Mouse (Mus musculus): ENCODE measurements around the gene Nae1. TPM values are rescaled to one million over a fixed set of nuclear protein-coding genes. Genes with fewer than 3 reads are reported as not detected.
"Not testable (repeated sequence)": the region's sequence is repeated elsewhere in the genome, so short reads cannot be mapped to it uniquely, and the experiment has no call there.

The Nae1 gene
- polyA plus RNA-seq (2014; fragmentation: Nextera tagmentation; extraction: Ambion mirVana) = 111 and 116 TPM in 2 replicates

GRCm38 (mm10) chr8:104533971-104534778 is at the start of gene Nae1, which contains the start of gene Car7:
Nae1 (minus strand) TSS chr8:104534637.
Car7 (plus strand) TSS chr8:104534689.
- peak; percentile 96 for ATAC-seq (ENCODE audit: low FRiP score)
- peak; percentile 97 for DNase-seq (ENCODE audit: low spot score)
- Histone ChIP-seq H3K4me3 (replicated peaks; ENCODE audit: low read length) (peak within 1 kb of the TSS; percentile 77), H3K9me3 (ENCODE audit: control insufficient read depth, low read length) (no peaks in the 10 kb centered on the region), H3K27me3 (ENCODE audit: control insufficient read depth, insufficient read depth, low read length) (peaks cover 7% of the 10 kb centered on the region), H3K27ac (peak within 1 kb of the TSS; percentile 85), H3K9ac (peak within 1 kb of the TSS; percentile 82), H3K36me3 (replicated peaks; ENCODE audit: control insufficient read depth, insufficient read depth) (peaks cover 10% of the 10 kb centered on the region), H3K4me1 (replicated peaks; ENCODE audit: control insufficient read depth, insufficient read depth, low read length) (peaks cover 19% of the 10 kb centered on the region), H3K4me2 (replicated peaks) (peak within 1 kb of the TSS; percentile 49)
- WGBS = under 1% methylated on average over 70 of the region's 70 CpGs

GRCm38 (mm10) chr8:104577606-104578005 is 43.2 kb upstream of the Nae1 start:
- not testable (repeated sequence) for ATAC-seq (ENCODE audit: low FRiP score); H3K4me3 ChIP-seq (replicated peaks; ENCODE audit: low read length); H3K4me1 ChIP-seq (replicated peaks; ENCODE audit: control insufficient read depth, insufficient read depth, low read length); H3K36me3 ChIP-seq (replicated peaks; ENCODE audit: control insufficient read depth, insufficient read depth); H3K4me2 ChIP-seq (replicated peaks); H3K9me3 ChIP-seq (ENCODE audit: control insufficient read depth, low read length); H3K27me3 ChIP-seq (ENCODE audit: control insufficient read depth, insufficient read depth, low read length); H3K9ac ChIP-seq; DNase-seq (ENCODE audit: low spot score); H3K27ac ChIP-seq
- WGBS = 80% methylated on average over 17 of the region's 17 CpGs

- ATAC-seq (ENCODE audit: low FRiP score) = no peak
- H3K36me3 ChIP-seq (replicated peaks; ENCODE audit: control insufficient read depth, insufficient read depth) = no peaks in the 10 kb centered on the region
- H3K4me1 ChIP-seq (replicated peaks; ENCODE audit: control insufficient read depth, insufficient read depth, low read length) = no peaks in the 10 kb centered on the region
- no peak for DNase-seq (ENCODE audit: low spot score)
- H3K9ac ChIP-seq = no peak overlapping the region
- 92% methylated on average over 3 of the region's 3 CpGs for WGBS
- no peaks in the 10 kb centered on the region for H3K9me3 ChIP-seq (ENCODE audit: control insufficient read depth, low read length)
- H3K4me2 ChIP-seq (replicated peaks) = no peak overlapping the region
- H3K27ac ChIP-seq = no peak overlapping the region
- no peak overlapping the region for H3K4me3 ChIP-seq (replicated peaks; ENCODE audit: low read length)
- H3K27me3 ChIP-seq (ENCODE audit: control insufficient read depth, insufficient read depth, low read length) = no peaks in the 10 kb centered on the region
These were observed 42.4 kb upstream of the Nae1 start for GRCm38 (mm10) chr8:104576820-104577219.

DNA sequence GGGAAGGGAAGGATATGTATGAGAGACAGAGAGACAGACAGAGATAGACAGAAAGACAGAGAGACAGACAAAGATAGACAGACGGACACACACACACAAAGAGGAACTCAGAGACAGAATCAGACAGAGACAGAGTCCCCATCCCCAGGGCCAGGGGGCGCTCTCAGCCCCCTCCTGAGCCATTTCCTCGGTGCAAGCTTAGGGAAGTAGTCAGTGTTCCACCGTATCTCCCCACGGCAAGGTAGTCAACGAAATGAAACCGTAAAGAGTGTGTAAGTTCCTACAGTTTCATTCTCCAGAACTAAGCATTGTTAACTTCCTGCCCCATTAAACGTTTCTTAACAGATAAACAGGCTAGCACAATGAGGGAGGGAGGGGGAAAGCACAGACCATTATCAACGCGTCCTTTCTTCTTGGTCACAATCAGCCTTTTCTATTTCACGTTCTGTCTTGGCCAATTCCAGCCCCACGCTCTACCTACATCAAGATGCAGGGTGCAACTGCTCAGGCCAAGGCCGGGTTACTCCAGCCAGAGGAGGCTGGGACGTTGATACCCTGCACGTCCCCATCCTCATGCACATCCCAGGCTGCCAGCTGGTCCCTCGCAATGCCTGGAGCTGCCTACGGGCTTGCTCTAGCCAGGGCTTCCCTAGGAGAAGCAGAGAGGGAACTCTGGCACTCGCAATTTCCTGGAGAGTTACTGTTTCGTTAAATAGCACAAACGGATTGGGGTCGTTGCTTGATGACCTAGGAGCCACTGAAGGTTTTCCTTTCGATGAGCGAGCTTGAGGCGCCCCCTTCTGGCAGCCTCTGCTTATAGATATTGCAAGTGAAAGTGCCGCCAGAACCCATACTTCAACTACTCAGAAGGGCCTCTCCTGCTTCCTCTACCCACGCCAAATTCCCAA is 36.3 kb upstream of the Nae1 start:
- peak; percentile 81 for DNase-seq (ENCODE audit: low spot score)
- Histone ChIP-seq H3K27ac (no peak overlapping the region), H3K4me3 (replicated peaks; ENCODE audit: low read length) (peak overlapping the region; percentile 23), H3K27me3 (ENCODE audit: control insufficient read depth, insufficient read depth, low read length) (no peaks in the 10 kb centered on the region), H3K4me1 (replicated peaks; ENCODE audit: control insufficient read depth, insufficient read depth, low read length) (no peaks in the 10 kb centered on the region), H3K9ac (peak overlapping the region; percentile 32), H3K9me3 (ENCODE audit: control insufficient read depth, low read length) (no peaks in the 10 kb centered on the region), H3K4me2 (replicated peaks) (peak overlapping the region; percentile 59), H3K36me3 (replicated peaks; ENCODE audit: control insufficient read depth, insufficient read depth) (no peaks in the 10 kb centered on the region)
- peak; percentile 64; the same call in 1 of the 2 replicates for ATAC-seq (ENCODE audit: low FRiP score)
- WGBS = 8% methylated on average over 26 of the region's 26 CpGs

GRCm38 (mm10) chr8:104569559-104569958 is 35.1 kb upstream of the Nae1 start:
- H3K9me3 ChIP-seq (ENCODE audit: control insufficient read depth, low read length) = no peaks in the 10 kb centered on the region
- H3K27ac ChIP-seq = no peak overlapping the region
- ATAC-seq (ENCODE audit: low FRiP score) = no peak
- no peak overlapping the region for H3K4me2 ChIP-seq (replicated peaks)
- no peak overlapping the region for H3K4me3 ChIP-seq (replicated peaks; ENCODE audit: low read length)
- 57% methylated on average over 1 of the region's 1 CpGs for WGBS
- H3K36me3 ChIP-seq (replicated peaks; ENCODE audit: control insufficient read depth, insufficient read depth) = no peaks in the 10 kb centered on the region
- no peak for DNase-seq (ENCODE audit: low spot score)
- no peaks in the 10 kb centered on the region for H3K27me3 ChIP-seq (ENCODE audit: control insufficient read depth, insufficient read depth, low read length)
- H3K4me1 ChIP-seq (replicated peaks; ENCODE audit: control insufficient read depth, insufficient read depth, low read length) = no peaks in the 10 kb centered on the region
- H3K9ac ChIP-seq = no peak overlapping the region

DNA sequence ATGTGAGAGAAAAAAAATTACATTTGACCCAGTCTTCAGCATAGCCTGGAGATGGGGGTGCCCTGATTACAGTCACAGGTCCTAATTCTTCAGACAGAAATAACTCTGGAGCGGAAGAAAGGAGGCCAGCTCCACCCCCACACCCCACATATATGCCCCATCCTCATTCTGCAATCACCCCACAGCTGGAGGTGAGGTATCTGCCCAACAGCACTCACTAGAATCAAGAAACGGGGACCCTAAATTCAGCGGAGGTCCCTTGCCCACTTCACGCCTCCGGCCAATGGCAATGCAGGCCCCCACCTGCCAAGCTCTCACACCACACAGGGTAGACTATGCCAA is 31.0 kb upstream of the Nae1 start:
- Histone ChIP-seq H3K4me3 (replicated peaks; ENCODE audit: low read length) (no peak overlapping the region), H3K9ac (no peak overlapping the region), H3K4me1 (replicated peaks; ENCODE audit: control insufficient read depth, insufficient read depth, low read length) (no peaks in the 10 kb centered on the region), H3K27ac (no peak overlapping the region), H3K4me2 (replicated peaks) (no peak overlapping the region), H3K9me3 (ENCODE audit: control insufficient read depth, low read length) (no peaks in the 10 kb centered on the region), H3K27me3 (ENCODE audit: control insufficient read depth, insufficient read depth, low read length) (no peaks in the 10 kb centered on the region), H3K36me3 (replicated peaks; ENCODE audit: control insufficient read depth, insufficient read depth) (no peaks in the 10 kb centered on the region)
- DNase-seq (ENCODE audit: low spot score) = no peak
- WGBS = 94% methylated on average over 5 of the region's 5 CpGs
- ATAC-seq (ENCODE audit: low FRiP score) = 0 out of 2 replicates have a peak, but pooled peaks have one; percentile 34

- Histone ChIP-seq H3K4me1 (replicated peaks; ENCODE audit: control insufficient read depth, insufficient read depth, low read length) (no peaks in the 10 kb centered on the region), H3K9me3 (ENCODE audit: control insufficient read depth, low read length) (no peaks in the 10 kb centered on the region), H3K36me3 (replicated peaks; ENCODE audit: control insufficient read depth, insufficient read depth) (no peaks in the 10 kb centered on the region), H3K4me2 (replicated peaks) (no peak overlapping the region; the same call in 1 of the 2 replicates), H3K9ac (no peak overlapping the region), H3K4me3 (replicated peaks; ENCODE audit: low read length) (no peak overlapping the region), H3K27me3 (ENCODE audit: control insufficient read depth, insufficient read depth, low read length) (no peaks in the 10 kb centered on the region), H3K27ac (no peak overlapping the region)
- WGBS = 19% methylated on average over 22 of the region's 22 CpGs
- ATAC-seq (ENCODE audit: low FRiP score) (peak; percentile 85; the same call in 1 of the 2 replicates), DNase-seq (ENCODE audit: low spot score) (peak; percentile 85)
These were observed 30.4 kb upstream of the Nae1 start for GRCm38 (mm10) chr8:104564633-104565456.

DNA sequence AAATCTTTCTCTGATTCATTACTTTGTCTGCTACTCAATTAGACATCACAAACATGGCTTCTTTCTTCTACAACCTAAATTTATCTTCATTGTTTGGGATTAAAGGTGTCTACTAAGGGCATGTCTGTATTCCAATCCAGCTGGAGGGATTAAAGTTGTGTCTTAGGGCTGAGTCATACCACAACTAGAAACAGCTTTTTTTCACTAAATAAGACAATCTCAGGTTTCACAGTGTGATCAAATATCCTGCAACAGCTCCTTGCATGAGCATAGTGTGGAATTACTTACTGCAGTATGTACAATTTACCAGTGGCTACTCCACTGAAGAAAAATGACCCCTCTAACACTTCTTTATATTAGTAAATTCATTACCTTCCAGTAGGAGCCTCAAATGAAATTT is 26.3 kb upstream of the Nae1 start:
- DNase-seq (ENCODE audit: low spot score) (no peak), ATAC-seq (ENCODE audit: low FRiP score) (no peak)
- Histone ChIP-seq H3K9ac (no peak overlapping the region), H3K27ac (no peak overlapping the region), H3K4me3 (replicated peaks; ENCODE audit: low read length) (no peak overlapping the region), H3K27me3 (ENCODE audit: control insufficient read depth, insufficient read depth, low read length) (no peaks in the 10 kb centered on the region), H3K4me2 (replicated peaks) (no peak overlapping the region), H3K9me3 (ENCODE audit: control insufficient read depth, low read length) (no peaks in the 10 kb centered on the region), H3K4me1 (replicated peaks; ENCODE audit: control insufficient read depth, insufficient read depth, low read length) (no peaks in the 10 kb centered on the region), H3K36me3 (replicated peaks; ENCODE audit: control insufficient read depth, insufficient read depth) (no peaks in the 10 kb centered on the region)

All from hindbrain, embryonic 14.5 days (tissue).